Mouse (Mus musculus) fibroblast of lung, adult 2 months (primary cell): ENCODE results near the gene Isl1.

Source experiments
- DNase-seq: peaks from one replicate; pipeline ENCODE4 v3.0.0-alpha.2; 2011; ENCODE audit warnings: low read depth

The Isl1 gene

DNA sequence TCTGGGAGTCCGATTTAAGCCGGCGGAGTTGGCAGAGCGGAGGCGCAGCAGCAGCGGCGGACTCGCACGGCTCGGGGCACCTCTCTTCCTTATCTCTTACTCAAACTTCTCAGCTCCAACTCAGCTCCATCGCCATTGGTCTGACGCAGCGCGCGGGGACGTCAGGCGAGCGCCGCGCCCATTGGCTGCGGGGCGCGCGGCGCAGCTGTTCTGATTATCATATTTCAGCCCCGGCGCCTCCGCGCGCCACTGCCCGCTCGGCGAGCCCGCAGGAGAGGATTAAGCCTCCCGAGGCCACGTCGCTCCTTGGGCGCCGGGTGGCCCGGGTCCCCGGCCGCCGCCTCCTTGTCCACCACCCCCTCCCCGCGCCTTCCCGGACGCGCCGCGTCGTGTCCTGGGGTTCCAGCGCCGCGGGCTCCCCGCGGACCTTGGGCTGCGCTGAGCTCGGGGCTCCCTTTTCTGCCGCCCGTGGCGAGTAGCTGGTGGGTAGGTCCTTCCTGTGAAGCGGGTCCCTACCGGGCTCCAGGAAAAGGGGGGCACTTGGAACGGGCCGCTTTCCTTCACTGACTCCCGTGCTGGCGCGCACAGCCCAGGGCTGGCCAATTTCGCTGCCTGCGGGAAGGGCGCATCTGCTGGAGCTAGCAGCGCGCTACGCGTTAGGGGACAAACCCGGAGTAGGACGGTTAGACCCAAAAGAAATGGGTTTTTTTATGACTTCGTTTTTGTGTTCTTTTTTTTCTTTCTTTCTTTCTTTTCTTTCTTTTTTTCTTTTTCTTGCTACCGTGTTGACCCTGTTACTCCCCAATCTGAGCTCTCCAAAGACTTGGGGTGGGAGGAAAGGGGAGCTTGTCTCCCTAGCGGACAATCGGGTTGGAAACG is at the start of gene Isl1:
Gene Isl1, minus strand, starts transcription at position 106 of the 879 bp plus-strand sequence.
- no peak for DNase-seq

DNA sequence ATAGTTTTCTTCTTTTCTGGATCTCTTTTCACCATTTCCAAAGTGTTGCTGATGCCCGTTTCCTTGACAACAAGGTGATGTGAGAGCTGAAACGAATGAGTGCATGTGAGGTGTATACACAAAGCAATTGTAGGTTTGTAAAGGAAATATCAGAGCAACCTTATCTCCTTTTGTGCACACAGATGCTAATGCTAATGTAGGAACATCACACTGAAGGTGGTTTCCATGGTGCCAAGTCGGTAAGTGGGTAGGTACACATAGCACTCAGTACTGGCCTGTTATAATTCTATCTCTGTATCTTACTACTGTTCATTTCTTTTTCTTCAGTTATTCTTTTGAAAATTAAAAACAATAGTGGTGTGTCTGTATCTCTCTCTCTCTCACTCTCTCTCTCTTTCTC is 26.3 kb upstream of the Isl1 start:
- no peak for DNase-seq

GRCm38 (mm10) chr13:116313636-116314530 is 4.4 kb upstream of the Isl1 start:
- no peak for DNase-seq

DNA sequence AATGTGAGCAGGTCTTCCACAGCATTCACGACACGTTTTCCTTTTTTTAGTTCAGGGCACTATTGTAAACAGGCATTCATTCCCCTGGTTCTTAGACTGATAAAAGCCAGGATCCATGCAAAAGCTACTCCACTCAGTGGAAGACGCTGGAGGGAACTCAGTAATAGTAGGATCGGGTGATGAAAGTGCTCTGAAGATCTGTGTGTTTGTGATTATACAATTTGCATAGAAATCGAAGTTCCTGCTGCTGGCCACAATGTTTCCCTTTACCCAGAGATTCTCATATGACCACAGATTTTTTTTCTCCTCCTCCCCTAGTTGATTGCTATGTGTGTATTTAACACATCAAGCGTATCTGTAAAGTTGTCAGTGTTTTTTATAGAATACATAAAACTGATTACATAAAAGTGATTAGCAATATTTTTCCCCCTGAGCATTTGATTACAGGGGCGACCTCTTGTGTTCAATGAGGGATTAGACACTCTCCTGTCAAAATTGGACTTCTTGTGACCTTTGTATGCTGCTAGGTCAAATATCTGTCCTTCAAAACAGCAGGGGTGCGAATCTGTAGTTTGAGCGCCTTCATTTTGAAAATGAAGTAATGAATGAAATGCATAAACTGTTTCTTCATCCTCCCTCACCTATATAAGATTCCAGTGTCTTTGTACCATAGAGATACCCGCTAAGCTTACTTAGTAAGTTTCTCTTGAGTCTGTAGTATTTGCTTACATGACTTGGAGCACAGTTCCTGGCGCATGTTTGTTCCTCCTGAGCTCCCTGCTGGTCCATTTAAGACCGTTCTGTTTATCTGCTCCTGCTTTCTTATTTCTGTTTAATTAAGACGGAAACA is 2.6 kb upstream of the Isl1 start:
- no peak for DNase-seq

DNA sequence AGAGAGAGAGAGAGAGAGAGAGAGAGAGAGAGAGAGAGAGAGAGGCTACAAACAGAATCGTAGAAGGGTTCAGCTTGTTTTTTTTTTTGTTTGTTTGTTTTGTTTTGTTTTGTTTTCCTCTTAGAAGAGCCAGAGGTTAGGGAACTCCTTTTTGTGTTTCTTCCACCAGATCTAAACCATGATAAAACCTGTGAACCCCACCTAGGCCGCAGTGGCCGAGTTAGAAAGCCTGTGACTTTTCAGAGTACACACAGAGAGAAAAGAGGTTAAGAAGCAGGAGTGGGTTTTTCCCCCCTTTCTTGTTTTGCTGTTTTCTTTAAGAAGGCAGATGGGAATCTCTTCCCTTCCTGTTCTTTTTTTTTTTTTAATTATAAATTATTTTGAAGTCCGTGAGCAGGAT is 1.5 kb upstream of the Isl1 start:
- no peak for DNase-seq

DNA sequence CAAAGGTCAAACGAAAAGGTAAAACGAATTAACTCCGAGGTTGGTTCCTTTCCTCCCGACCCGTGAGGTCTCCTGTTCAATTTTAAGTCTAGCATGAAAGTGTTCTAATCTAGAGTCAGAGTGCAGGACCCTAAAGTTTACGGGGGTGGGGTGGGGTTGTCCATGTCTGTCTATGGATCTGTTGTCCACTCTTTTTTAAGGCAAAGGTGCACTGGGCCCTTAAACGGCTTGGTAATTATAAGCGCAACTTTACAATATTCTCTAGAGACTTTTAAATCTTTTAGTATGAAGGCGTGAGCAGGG is 925 bp upstream of the Isl1 start:
- no peak for DNase-seq

DNA sequence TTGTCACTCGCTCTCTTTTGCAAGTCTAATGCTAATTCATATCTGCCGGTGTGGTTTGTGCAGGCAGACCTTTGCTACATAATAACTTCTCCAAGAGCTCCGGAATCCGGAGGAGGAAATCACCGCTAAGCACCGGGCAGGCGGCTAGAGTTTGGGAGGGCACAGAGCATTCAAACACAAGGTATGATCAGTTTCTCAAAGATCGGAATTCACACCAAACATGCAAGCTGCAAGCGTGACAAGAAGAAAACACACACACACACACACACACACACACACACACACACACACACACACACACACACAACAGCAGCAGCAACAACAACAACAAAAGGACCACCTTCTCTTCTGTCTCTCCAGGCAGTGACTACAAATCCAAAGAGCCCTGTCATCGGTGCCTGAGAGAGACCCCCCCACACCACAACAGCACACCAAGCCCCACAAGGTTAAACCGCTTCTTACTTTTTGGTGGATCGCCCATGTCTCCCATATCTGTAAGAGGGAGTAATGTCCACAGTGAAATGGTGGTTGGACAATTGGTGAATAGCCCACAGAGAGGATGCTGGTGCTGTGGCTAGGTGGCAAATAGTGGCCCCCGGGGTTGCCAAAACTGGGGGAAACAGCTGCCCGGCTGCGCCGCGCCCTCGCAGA is 431 bp downstream of the Isl1 start:
- DNase-seq: no peak

DNA sequence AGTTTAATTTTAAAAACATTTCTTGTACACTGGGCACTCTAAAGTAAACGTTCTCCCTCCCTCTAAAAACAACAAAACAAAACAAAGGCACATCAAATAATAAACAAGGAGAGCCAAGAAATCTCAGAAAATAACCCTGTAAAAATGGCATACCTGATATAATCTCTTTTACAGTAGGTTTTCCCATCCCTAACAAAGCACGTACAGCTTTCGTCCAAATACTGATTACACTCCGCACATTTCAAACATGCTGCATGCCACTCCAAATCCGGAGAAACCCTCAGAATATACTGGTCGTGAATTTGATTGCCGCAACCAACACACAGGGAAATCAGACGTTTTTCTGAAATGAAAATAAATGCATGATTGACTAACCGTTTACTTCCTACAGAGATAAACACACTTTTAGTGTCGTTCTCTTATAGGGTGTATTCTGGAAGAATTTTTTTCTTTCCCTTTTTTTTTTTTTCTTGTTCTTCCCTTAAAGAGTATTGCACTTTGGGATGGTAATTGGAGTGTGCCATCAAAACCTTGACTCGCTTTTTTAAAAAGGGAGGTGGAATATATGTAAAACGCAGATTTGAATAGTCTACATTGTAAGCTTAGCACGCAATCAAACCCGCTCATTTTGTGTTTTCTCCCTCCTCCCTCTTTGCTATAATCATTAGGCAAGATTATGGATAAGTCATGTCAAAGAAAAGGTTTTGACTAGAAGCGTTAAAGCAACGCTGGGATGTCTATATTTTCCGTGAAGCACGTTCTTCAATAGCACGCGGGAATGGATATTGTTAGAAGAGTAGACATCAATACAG is 1.2 kb downstream of the Isl1 start:
- no peak for DNase-seq

DNA sequence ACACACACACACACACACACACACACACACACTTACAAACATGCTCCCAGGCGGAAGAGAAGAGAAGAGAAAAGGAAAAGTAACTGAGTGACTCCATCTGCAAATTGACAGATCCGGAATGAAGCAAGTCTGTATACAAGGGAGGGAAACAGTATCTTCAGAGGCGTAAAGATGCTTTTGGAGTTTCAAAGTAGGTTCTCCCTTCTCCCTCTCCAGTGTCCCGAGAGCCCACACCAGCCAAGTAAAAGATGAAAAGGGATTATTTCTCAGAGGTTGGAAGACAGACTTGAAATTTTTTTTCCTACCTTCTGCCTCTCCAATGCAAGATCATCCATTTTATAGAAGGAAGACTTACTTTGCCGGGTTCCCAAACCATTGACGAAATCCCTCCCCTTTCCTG is 2.9 kb downstream of the Isl1 start:
- no peak for DNase-seq

DNA sequence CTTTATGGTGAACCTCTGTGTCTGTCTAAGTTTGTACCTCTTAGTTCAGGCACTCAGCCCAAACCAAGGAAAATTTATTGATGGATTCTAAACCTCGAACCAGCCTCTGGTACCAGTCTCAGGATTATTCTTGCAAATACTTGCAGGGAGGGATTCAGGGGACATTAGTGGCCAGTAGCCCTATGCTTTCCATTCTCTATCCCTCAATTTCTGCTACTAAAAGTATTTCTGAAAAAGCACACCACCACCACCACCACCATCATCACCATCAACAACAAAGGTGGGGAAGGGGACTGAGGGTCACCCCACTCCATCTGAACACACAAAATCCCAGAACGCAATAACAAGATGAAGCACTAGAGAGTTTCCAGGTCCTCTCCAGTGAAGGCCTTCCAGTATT is 3.8 kb downstream of the Isl1 start:
- no peak for DNase-seq

DNA sequence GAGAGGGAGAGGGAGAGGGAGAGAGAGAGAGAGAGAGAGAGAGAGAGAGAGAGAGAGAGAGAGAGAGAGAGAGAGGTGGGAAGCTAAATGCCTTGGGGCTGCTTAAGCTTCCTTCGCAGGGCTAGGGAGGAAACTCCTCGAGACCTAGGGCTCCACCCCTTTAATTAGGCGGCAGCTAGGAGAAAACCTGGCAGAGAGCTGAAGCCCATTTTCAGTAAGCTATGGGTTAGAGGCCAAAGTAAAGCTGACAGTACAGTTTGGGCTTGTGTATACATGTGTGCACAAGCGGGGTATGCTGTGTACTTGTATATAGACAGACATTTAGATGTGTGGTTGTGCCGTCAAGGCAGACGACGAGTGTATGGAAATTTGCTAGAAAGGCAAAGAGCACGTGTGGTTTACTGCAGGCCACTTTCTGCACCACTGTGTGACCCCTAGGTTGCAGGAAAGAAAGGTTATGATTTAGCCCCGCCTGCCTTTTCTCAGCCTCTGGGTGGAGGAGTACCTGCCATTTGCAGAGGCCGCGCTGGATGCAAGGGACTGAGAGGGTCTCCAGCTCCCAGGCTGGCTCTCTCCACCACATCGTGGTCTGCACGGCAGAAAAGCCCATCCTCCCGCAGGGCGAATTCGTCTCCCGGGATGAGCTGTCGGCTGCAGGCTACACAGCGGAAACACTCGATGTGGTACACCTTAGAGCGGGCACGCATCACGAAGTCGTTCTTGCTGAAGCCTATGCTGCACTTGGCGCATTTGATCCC is 4.6 kb downstream of the Isl1 start:
- no peak for DNase-seq

- no peak for DNase-seq
Observed at GRCm38 (mm10) chr13:116303766-116304165, 5.7 kb downstream of the Isl1 start.

DNA sequence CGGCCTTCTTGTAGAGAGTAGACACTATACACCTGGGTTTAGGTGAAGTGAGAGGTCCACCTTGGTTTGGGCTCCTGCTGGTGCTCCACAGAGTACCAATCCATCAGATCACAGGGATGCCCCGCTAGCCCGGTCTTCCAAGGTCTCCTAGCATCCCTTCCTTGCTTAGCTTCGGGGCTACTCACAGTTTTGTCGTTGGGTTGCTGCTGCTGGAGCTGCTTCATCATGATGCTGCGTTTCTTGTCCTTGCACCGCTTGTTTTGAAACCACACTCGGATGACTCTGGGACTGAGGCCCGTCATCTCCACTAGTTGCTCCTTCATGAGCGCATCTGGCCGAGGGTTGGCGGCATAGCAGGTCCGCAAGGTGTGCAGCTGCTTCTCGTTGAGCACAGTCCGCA is 6.6 kb downstream of the Isl1 start:
- no peak for DNase-seq

DNA sequence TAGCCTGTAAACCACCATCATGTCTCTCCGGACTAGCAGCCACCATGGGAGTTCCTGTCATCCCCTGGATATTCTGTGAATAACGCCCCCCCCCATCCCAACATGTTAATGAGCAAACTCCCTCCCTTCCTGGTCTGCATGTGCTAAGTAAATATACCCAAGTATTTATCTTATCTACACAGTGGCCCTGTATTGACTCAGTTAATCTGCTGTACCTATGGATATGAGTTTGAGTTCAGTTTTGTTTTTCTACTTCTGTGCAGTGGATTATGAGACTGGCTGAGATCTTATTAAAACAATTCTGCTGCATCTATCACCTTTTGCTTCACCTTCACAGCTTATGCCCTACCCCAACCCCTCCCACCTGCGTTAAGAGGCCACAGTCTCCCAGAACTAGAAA is 7.8 kb downstream of the Isl1 start:
- no peak for DNase-seq

DNA sequence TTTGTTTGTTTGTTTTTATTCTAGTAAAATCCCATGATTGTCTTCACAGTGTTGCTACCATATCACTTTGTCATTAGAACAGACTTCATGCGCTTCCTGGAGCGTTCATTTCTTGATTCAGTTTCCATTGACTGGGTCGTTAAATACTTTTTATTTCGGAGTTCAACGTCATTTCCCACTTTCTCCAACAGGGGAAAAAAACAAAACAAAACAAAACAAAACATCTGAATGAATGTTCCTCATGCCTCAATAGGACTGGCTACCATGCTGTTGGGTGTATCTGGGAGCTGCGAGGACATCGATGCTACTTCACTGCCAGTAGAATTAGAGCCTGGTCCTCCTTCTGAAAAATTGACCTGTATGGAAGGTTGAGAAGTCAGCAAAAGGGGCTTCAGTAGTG is 10.2 kb downstream of the Isl1 start:
- no peak for DNase-seq

DNA sequence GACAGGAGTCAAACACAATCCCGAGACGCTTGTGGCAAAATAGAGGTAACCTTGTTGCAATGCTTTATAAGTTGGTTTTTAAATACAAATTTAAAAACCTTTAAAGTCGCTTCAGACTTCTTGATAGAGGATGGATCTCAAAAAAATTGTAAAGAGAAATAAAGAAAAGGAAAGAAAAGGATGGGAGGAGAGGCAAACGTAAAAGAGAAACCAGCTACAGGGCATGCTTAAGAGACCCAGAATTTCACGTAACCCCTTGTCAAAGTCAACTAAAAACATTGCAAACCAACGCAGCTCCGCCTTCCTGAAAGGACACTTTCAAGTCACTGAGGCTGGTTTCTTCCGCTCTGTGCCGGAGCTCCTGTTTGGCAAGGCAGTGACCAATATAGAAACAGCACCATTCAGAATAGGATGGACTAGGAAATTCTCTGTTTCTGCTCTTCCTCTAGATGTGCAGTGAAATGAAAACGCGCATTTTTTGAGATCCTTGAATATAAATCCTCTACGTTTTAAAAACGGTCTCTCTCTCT is 10.8 kb downstream of the Isl1 start:
- no peak for DNase-seq

DNA sequence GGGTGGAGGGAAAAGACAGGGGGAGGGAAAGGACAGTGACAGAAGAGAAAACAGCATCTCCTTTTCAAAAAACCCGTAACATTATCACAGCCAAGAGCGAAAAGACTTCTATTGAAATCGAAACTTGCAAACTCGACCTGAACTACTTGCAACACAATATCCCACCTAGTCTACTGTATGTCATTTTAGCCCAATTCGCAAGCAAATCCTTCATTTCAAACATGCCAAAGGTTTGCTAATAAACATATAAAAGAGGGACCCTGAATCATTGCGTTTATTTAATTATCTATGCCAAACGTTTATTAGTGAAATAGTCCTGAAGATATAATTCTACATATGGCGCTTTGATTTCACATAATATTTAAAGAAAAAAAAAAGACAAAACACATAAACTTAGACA is 11.5 kb downstream of the Isl1 start:
- DNase-seq: no peak

GRCm38 (mm10) chr13:116297048-116297811 is 12.3 kb downstream of the Isl1 start:
- no peak for DNase-seq

DNA sequence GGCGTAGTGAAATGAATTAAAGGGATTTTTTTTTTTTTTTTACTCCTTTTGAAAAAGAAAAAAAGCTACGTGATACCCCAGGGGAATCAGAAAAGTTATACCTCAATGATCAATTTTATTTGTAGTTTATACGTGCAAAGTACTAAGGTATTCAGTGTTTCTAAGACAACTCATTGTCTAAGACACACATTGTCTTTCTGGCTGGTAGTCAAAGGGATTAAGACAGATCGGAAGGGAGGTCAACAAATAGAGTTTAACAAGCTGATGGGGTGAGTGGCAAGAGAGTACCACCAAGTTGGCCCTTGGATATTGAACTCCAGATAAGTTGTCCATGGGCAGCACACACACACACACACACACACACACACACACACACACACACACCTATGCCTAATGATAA is 14.1 kb downstream of the Isl1 start:
- no peak for DNase-seq
